Mouse (Mus musculus) forebrain, embryonic 12.5 days (tissue): ENCODE measurements around the gene Cacng4. TPM values are rescaled to one million over a fixed set of nuclear protein-coding genes. Genes with fewer than 3 reads are reported as not detected.

ENCODE experiments used
- ATAC-seq: fragments of 200-750 bp; cut with Nextera tagmentation; 2 replicates; pipeline ENCODE4 v1.8.0; 2017; ENCODE audit warnings: moderate TSS enrichment; ENCODE audit not compliant: low FRiP score
- H3K27ac ChIP-seq: fragments of 300-500 bp; sonication (generic); 2 replicates; pipeline ENCODE4 v1.5.1; 2016; ENCODE audit warnings: mild to moderate bottlenecking
- H3K27me3 ChIP-seq: fragments of 300-500 bp; sonication (generic); 2 replicates; pipeline ENCODE4 v1.6.1; 2016; ENCODE audit warnings: mild to moderate bottlenecking
- H3K36me3 ChIP-seq: fragments of 300-500 bp; sonication (generic); replicated peaks from 2 replicates; pipeline ENCODE4 v1.6.1; 2016; ENCODE audit warnings: mild to moderate bottlenecking
- H3K4me1 ChIP-seq: fragments of 300-500 bp; sonication (generic); 2 replicates; pipeline ENCODE4 v1.6.1; 2016
- H3K4me2 ChIP-seq: fragments of 300-500 bp; sonication (generic); 2 replicates; pipeline ENCODE4 v1.6.1; 2016; ENCODE audit warnings: mild to moderate bottlenecking, moderate library complexity
- H3K4me3 ChIP-seq: fragments of 300-500 bp; sonication (generic); replicated peaks from 2 replicates; pipeline ENCODE4 v1.5.1; 2016; ENCODE audit warnings: mild to moderate bottlenecking
- H3K9ac ChIP-seq: fragments of 300-500 bp; sonication (generic); 2 replicates; pipeline ENCODE4 v1.6.1; 2016; ENCODE audit warnings: mild to moderate bottlenecking
- H3K9me3 ChIP-seq: fragments of 300-500 bp; sonication (generic); 2 replicates; pipeline ENCODE4 v1.6.1; 2016
- WGBS: fragments of 180-500 bp; shearing (Covaris S2); methylation state at CpG from one replicate; pipeline ENCODE4 v1.1.7; 2016; 5-methylcytosine and 5-hydroxymethylcytosine counted together
- polyA plus RNA-seq: library from polyadenylated mRNA; unstranded; fragments of >200 nt; fragmentation: Nextera tagmentation; extraction: Ambion mirVana; gene quantifications from 2 replicates; pipeline ENCODE4 v1.2.1, GENCODE M21; 2016

The Cacng4 gene
- 21.0 and 22.8 TPM in 2 replicates for polyA plus RNA-seq

GRCm38 (mm10) chr11:107794547-107795269, at the start of gene Cacng4:
TSS of gene Cacng4 (minus strand) at chr11:107794557.
- Histone ChIP-seq H3K9ac (peak within 1 kb of the TSS; percentile 85), H3K9me3 (no peaks in the 10 kb centered on the region), H3K27me3 (peaks cover 34% of the 10 kb centered on the region), H3K36me3 (peaks cover 4% of the 10 kb centered on the region), H3K27ac (peak within 1 kb of the TSS; percentile 94), H3K4me3 (peak within 1 kb of the TSS; percentile 84), H3K4me2 (peak within 1 kb of the TSS; percentile 88), H3K4me1 (peaks cover 67% of the 10 kb centered on the region)
- WGBS, result under 1% methylated on average over 38 of the region's 73 CpGs
- peak; percentile 58 for ATAC-seq

GRCm38 (mm10) chr11:107833351-107834040, 39.1 kb upstream of the Cacng4 start:
- Histone ChIP-seq H3K4me2 (no peak overlapping the region), H3K9ac (no peak overlapping the region), H3K36me3 (no peaks in the 10 kb centered on the region), H3K27me3 (no peaks in the 10 kb centered on the region), H3K4me1 (no peaks in the 10 kb centered on the region), H3K9me3 (no peaks in the 10 kb centered on the region), H3K27ac (no peak overlapping the region), H3K4me3 (no peak overlapping the region)
- no peak for ATAC-seq
- 68% methylated on average over 7 of the region's 7 CpGs for WGBS

DNA sequence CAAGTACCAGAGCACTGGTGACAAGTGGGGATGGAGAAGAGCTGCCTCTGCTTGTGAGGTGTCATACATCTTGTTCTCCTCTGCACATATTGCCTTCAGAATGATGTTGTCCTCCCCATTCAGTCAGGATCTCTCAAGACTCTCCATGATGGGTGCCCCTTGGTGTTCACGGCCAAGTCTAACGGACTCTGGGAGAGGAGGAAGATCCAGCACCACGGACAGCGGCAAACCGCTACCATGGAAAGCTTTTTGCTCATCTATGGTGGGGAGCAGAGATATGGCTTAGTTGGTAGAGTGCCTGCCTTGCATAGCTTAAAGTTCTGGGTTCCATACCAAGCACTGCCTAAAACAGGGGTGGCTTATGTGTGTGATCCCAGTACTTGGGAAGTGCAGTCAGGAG, 22.8 kb upstream of the Cacng4 start:
- Histone ChIP-seq H3K9ac (no peak overlapping the region), H3K36me3 (no peaks in the 10 kb centered on the region), H3K4me2 (no peak overlapping the region), H3K9me3 (no peaks in the 10 kb centered on the region), H3K4me3 (no peak overlapping the region), H3K27ac (no peak overlapping the region), H3K4me1 (peaks cover 10% of the 10 kb centered on the region), H3K27me3 (peaks cover 11% of the 10 kb centered on the region; the same call in 1 of the 2 replicates)
- WGBS, result 48% methylated on average over 5 of the region's 5 CpGs
- no peak for ATAC-seq

DNA sequence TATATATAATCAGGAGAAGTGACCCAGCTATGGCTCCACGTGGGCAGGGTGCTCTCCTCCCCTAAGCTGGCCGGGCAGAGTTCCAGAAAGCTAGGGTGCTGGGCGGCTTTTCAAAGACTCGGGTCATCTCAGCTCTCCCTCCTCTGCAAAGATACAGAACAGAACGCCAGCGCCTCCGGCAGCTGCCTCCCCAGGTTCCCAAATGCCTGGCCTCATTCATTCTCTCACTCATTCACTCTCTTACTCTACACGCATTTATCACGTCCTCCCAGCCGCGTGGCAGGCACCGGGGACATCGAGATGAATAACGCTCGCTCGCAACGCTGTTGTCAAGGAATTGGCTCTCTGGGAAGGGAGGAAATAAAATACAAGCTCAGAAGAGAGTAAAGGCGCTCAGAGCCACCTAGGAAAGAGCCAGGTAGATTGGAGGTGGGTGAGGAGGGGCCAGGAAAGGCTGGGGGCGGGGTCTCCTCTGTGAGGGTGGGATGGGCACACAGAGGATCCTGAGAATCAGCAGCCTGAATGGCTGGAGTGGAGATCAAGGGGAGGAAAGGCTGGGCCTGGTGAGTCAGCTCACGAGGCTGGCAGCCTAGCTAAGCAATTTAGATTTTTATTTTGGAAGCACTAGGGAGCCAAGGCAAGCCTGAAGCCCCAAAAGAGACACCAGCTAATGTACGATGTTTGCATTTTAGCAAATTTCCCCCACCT, 18.7 kb upstream of the Cacng4 start:
- no peak overlapping the region for H3K4me3 ChIP-seq
- H3K36me3 ChIP-seq, result no peaks in the 10 kb centered on the region
- peak overlapping the region; percentile 38 for H3K4me2 ChIP-seq
- H3K27me3 ChIP-seq, result peaks cover 23% of the 10 kb centered on the region
- H3K4me1 ChIP-seq, result peaks cover 16% of the 10 kb centered on the region
- 35% methylated on average over 21 of the region's 21 CpGs for WGBS
- no peaks in the 10 kb centered on the region for H3K9me3 ChIP-seq
- no peak overlapping the region for H3K27ac ChIP-seq
- ATAC-seq, result no peak
- no peak overlapping the region for H3K9ac ChIP-seq

DNA sequence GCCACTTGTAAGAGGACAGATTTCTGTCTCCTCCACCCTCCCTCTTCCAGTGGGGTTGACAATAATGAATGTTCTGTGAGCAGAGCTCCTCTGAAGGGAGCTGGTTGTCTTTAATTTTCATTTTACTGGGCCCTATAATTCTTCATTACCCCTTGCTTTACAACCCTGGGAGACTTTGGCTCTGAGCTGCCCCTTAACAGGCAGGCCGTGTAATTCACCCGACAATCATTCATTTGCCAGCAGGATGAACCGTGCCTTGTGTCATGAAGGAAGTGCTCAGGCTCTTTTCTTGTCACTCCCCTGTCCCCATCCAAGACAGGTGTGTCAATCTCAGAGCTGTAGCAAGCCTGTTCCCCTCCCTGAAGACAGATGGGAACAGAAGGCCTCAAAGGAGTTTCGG, 18.1 kb upstream of the Cacng4 start:
- Histone ChIP-seq H3K9ac (no peak overlapping the region), H3K4me3 (no peak overlapping the region), H3K9me3 (no peaks in the 10 kb centered on the region), H3K27ac (no peak overlapping the region), H3K4me1 (peaks cover 16% of the 10 kb centered on the region), H3K36me3 (no peaks in the 10 kb centered on the region), H3K4me2 (no peak overlapping the region), H3K27me3 (peaks cover 23% of the 10 kb centered on the region)
- 56% methylated on average over 4 of the region's 4 CpGs for WGBS
- ATAC-seq, result no peak

DNA sequence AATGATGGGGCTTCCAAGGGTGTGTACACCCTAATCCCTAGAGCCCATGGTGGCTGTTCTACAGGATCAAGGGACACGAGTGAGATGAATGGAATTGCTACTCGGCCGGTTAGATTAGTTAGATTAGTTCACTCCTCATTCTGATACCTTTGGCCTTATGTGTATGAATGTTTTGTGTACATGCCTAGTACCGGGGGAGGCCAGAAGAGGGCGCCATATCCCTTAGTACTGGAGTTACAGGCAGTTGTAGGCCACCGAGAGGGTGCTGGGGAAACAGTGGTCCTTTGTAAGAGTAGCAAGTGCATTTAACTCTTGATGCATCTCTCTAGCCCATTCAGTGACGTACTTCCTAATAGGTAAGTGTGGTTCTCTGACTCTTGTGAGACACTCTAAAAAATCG, 14.2 kb upstream of the Cacng4 start:
- WGBS, result 66% methylated on average over 8 of the region's 8 CpGs

GRCm38 (mm10) chr11:107806058-107806457, 11.7 kb upstream of the Cacng4 start:
- no peak overlapping the region for H3K9ac ChIP-seq
- H3K4me3 ChIP-seq, result no peak overlapping the region
- no peaks in the 10 kb centered on the region for H3K9me3 ChIP-seq
- no peak for ATAC-seq
- H3K36me3 ChIP-seq, result no peaks in the 10 kb centered on the region
- no peaks in the 10 kb centered on the region for H3K4me1 ChIP-seq
- 75% methylated on average over 1 of the region's 1 CpGs for WGBS
- H3K27ac ChIP-seq, result no peak overlapping the region
- no peak overlapping the region for H3K4me2 ChIP-seq
- H3K27me3 ChIP-seq, result peaks cover 6% of the 10 kb centered on the region; the same call in 1 of the 2 replicates

More for the DNA sequence above, 14.2 kb upstream of the Cacng4 start:
- Histone ChIP-seq H3K27me3 (peaks cover 22% of the 10 kb centered on the region), H3K27ac (no peak overlapping the region), H3K4me3 (no peak overlapping the region), H3K9ac (no peak overlapping the region), H3K4me2 (no peak overlapping the region), H3K4me1 (peaks cover 16% of the 10 kb centered on the region), H3K36me3 (no peaks in the 10 kb centered on the region), H3K9me3 (no peaks in the 10 kb centered on the region)
- ATAC-seq, result no peak

GRCm38 (mm10) chr11:107801946-107802345, 7.6 kb upstream of the Cacng4 start:
- Histone ChIP-seq H3K4me2 (no peak overlapping the region), H3K27ac (no peak overlapping the region), H3K9ac (no peak overlapping the region), H3K9me3 (no peaks in the 10 kb centered on the region), H3K27me3 (peaks cover 20% of the 10 kb centered on the region), H3K4me1 (peaks cover 23% of the 10 kb centered on the region), H3K4me3 (no peak overlapping the region), H3K36me3 (no peaks in the 10 kb centered on the region)
- ATAC-seq, result no peak
- WGBS, result 90% methylated on average over 3 of the region's 3 CpGs

GRCm38 (mm10) chr11:107799331-107799730, 5.0 kb upstream of the Cacng4 start:
- no peak overlapping the region for H3K4me3 ChIP-seq
- H3K36me3 ChIP-seq, result no peaks in the 10 kb centered on the region
- H3K27ac ChIP-seq, result no peak overlapping the region
- no peak overlapping the region for H3K4me2 ChIP-seq
- peaks cover 37% of the 10 kb centered on the region for H3K27me3 ChIP-seq
- 31% methylated on average over 9 of the region's 9 CpGs for WGBS
- ATAC-seq, result no peak
- H3K4me1 ChIP-seq, result peaks cover 42% of the 10 kb centered on the region
- H3K9me3 ChIP-seq, result no peaks in the 10 kb centered on the region
- H3K9ac ChIP-seq, result no peak overlapping the region

DNA sequence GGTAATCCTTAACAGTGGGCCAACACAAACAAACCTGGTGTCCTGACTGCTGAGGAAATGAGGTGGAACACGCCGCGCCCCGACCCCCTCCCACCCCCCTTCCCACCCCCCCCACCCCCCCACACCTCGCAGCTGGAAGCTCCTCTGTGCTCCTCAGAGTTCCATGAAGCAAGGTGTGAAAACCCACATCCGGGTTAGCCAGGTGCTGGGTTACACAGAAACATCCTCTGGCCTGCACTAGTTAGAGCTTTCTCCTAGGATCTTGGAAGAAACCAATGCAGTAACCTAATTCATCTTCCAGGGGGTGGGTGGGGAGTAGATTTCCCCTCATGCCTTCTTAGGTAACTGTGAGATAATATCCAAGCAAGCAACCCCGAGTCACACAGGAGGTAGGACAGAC, 2.0 kb upstream of the Cacng4 start:
- Histone ChIP-seq H3K27me3 (peaks cover 37% of the 10 kb centered on the region), H3K4me3 (no peak overlapping the region), H3K27ac (no peak overlapping the region), H3K9me3 (no peaks in the 10 kb centered on the region), H3K4me1 (peaks cover 61% of the 10 kb centered on the region), H3K4me2 (no peak overlapping the region), H3K36me3 (no peaks in the 10 kb centered on the region), H3K9ac (no peak overlapping the region)
- ATAC-seq, result no peak
- 63% methylated on average over 7 of the region's 7 CpGs for WGBS

DNA sequence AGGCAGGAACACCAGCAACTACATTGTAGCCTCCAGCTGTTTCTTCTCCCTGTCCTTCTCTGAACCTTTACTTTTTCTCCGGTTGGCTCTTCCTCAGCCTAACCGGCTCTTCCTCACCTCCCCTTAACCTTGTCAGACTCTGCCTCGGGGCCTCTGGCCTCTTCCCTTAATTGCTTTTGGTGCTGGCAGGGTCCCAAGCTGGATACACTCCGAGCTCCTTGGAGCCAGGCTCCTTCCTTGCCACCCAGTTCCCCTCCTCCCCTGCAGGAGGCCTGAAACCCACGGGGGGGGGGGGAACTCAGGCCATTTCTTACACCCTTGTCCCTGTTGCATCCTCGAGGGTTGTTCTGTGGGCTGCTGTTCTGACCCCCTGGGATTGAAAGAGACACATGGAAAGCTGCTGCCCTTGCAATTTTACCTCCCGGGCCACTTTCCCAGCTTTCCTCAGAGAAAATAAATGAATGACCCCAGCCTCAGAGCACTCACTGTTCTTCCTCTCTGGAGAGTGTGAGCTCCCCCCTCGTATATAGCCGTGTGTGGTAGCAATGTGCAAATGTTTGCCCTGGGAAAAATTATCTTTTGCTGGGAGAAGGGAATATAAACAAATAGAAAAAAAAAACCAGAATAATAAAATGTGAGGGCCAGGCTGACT, 1.2 kb upstream of the Cacng4 start:
- H3K4me1 ChIP-seq, result peaks cover 68% of the 10 kb centered on the region
- peak overlapping the region; percentile 88 for H3K4me2 ChIP-seq
- no peak for ATAC-seq
- H3K27me3 ChIP-seq, result peaks cover 37% of the 10 kb centered on the region
- no peaks in the 10 kb centered on the region; the same call in 1 of the 2 replicates for H3K36me3 ChIP-seq
- WGBS, result 8% methylated on average over 9 of the region's 9 CpGs
- H3K27ac ChIP-seq, result peak overlapping the region; percentile 94
- no peak overlapping the region for H3K9ac ChIP-seq
- no peaks in the 10 kb centered on the region for H3K9me3 ChIP-seq
- peak overlapping the region; percentile 84 for H3K4me3 ChIP-seq

DNA sequence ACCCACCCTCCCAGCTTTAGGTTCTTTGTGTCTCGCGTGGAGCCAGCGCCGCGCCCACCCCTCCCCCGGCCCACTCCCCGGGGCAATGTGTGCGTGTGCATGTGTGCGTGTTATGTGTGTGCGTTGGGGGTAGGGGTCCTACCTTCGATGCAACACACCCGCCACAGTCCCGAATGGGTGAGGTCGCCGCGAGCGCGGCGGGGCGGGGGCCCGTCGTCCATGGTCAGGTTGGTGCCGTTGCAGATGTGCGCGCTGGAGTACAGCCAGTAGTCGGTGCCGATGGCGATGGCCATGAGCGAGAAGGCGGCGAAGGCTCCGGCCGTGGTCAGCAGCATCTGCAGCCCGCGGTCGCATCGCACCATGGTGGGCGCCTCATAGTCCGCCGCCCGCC, 259 bp downstream of the Cacng4 start:
- Histone ChIP-seq H3K4me1 (peaks cover 61% of the 10 kb centered on the region), H3K4me3 (peak overlapping the region; percentile 84), H3K9me3 (no peaks in the 10 kb centered on the region), H3K27me3 (peaks cover 30% of the 10 kb centered on the region), H3K36me3 (peaks cover 11% of the 10 kb centered on the region), H3K27ac (peak overlapping the region; percentile 94), H3K9ac (peak overlapping the region; percentile 85), H3K4me2 (peak overlapping the region; percentile 88)
- peak; percentile 56 for ATAC-seq
- WGBS, result under 1% methylated on average over 31 of the region's 41 CpGs
